Mouse (Mus musculus) MEL (cell line): ENCODE data around the gene Uba52. TPM values are rescaled to one million over a fixed set of nuclear protein-coding genes. Genes with fewer than 3 reads are reported as not detected.

Source experiments
- DNase-seq: peaks from one replicate; pipeline ENCODE4 v3.0.0; 2011; ENCODE audit warnings: low read depth, low spot score
- H3K27ac ChIP-seq: 2 replicates; pipeline ENCODE4 v1.5.1; 2012; ENCODE audit warnings: low read depth, mild to moderate bottlenecking, control low read depth, low read length, moderate library complexity; ENCODE audit not compliant: control insufficient read depth
- H3K27me3 ChIP-seq, 2 experiments: fragments of 150-350 bp in 1 of 2; sonication (generic) in 1 of 2; 2 replicates each; pipeline ENCODE4 v1.6.1; 2012; ENCODE audit warnings: low read length in 2 of 2, mild to moderate bottlenecking in 2 of 2, improper control_type of control experiment in 1 of 2, moderate library complexity in 1 of 2; ENCODE audit not compliant: insufficient read depth in 2 of 2, control insufficient read depth in 1 of 2
- H3K36me3 ChIP-seq, 2 experiments: 2 replicates each; pipeline ENCODE4 v1.6.1; 2012 to 2014; ENCODE audit warnings: low read length in 2 of 2, improper control_type of control experiment in 1 of 2, inconsistent platforms in 1 of 2, mild to moderate bottlenecking in 1 of 2; ENCODE audit not compliant: insufficient read depth in 2 of 2, control insufficient read depth in 1 of 2
- H3K4me1 ChIP-seq, 2 experiments: fragments of 150-350 bp in 1 of 2; sonication (generic) in 1 of 2; 2 replicates each; pipeline ENCODE4 v1.6.1; 2012; ENCODE audit warnings: low read length in 2 of 2, improper control_type of control experiment in 1 of 2, mild to moderate bottlenecking in 1 of 2; ENCODE audit not compliant: insufficient read depth in 2 of 2, control insufficient read depth in 1 of 2
- H3K4me3 ChIP-seq, 2 experiments: fragments of 150-350 bp in 1 of 2; sonication (generic) in 1 of 2; 2 replicates each; pipeline ENCODE4 v1.5.1; 2012; ENCODE audit warnings: low read depth in 2 of 2, low read length in 2 of 2, mild to moderate bottlenecking in 2 of 2, moderate library complexity in 2 of 2, control low read depth in 1 of 2, improper control_type of control experiment in 1 of 2; ENCODE audit not compliant: control insufficient read depth in 1 of 2, insufficient read depth in 1 of 2
- H3K79me2 ChIP-seq: 2 replicates; pipeline ENCODE4 v1.6.1; 2012; ENCODE audit warnings: mild to moderate bottlenecking, low read length, moderate library complexity; ENCODE audit not compliant: control insufficient read depth, poor library complexity, insufficient read depth
- H3K9ac ChIP-seq: 2 replicates; pipeline ENCODE4 v1.6.1; 2012; ENCODE audit warnings: low read depth, mild to moderate bottlenecking, control low read depth, low read length, moderate library complexity; ENCODE audit not compliant: control insufficient read depth, poor library complexity, severe bottlenecking
- H3K9me3 ChIP-seq: fragments of 150-350 bp; sonication (generic); replicated peaks from 2 replicates; pipeline ENCODE4 v1.6.1; 2012; ENCODE audit warnings: mild to moderate bottlenecking, low read length, improper control_type of control experiment, moderate library complexity; ENCODE audit not compliant: insufficient read depth
- BHLHE40 ChIP-seq: IDR thresholded peaks from 2 replicates; pipeline ENCODE4 v1.6.1; 2012; ENCODE audit warnings: low read depth, mild to moderate bottlenecking, inconsistent platforms, low read length, improper control_type of control experiment, borderline replicate concordance
- CHD1 ChIP-seq: IDR thresholded peaks from 2 replicates; pipeline ENCODE4 v1.6.1; 2012; ENCODE audit warnings: low read depth, mild to moderate bottlenecking, inconsistent platforms, low read length, improper control_type of control experiment
- CHD2 ChIP-seq: IDR thresholded peaks from 2 replicates; pipeline ENCODE4 v1.6.1; 2011; ENCODE audit warnings: low read length, improper control_type of control experiment
- E2F4 ChIP-seq: IDR thresholded peaks from 2 replicates; pipeline ENCODE4 v1.6.1; 2011; ENCODE audit warnings: low read depth, low read length, improper control_type of control experiment, borderline replicate concordance
- ELF1 ChIP-seq: IDR thresholded peaks from 2 replicates; pipeline ENCODE4 v1.6.1; 2014; ENCODE audit warnings: low read depth, mild to moderate bottlenecking, inconsistent platforms, low read length, improper control_type of control experiment, moderate library complexity
- GATA1 ChIP-seq: IDR thresholded peaks from 2 replicates; pipeline ENCODE4 v1.6.1; 2011; ENCODE audit warnings: low read depth, low read length, improper control_type of control experiment
- HCFC1 ChIP-seq: IDR thresholded peaks from 2 replicates; pipeline ENCODE4 v1.6.1; 2012; ENCODE audit warnings: low read depth, mild to moderate bottlenecking, inconsistent platforms, low read length, improper control_type of control experiment, moderate library complexity
- JUND ChIP-seq: IDR thresholded peaks from 2 replicates; pipeline ENCODE4 v1.6.1; 2011; ENCODE audit warnings: low read depth, mild to moderate bottlenecking, improper control_type of control experiment, low read length
- MAFK ChIP-seq: IDR thresholded peaks from 2 replicates; pipeline ENCODE4 v1.6.1; 2011; ENCODE audit warnings: low read depth, mild to moderate bottlenecking, low read length, improper control_type of control experiment, borderline replicate concordance
- MAX ChIP-seq: IDR thresholded peaks from 2 replicates; pipeline ENCODE4 v1.6.1; 2011; ENCODE audit warnings: low read length, improper control_type of control experiment
- MEF2A ChIP-seq: IDR thresholded peaks from 2 replicates; pipeline ENCODE4 v1.6.1; 2014; ENCODE audit warnings: low read depth, mild to moderate bottlenecking, inconsistent platforms, low read length, improper control_type of control experiment; ENCODE audit not compliant: poor library complexity, insufficient replicate concordance, severe bottlenecking; ENCODE audit errors: extremely low read depth
- MXI1 ChIP-seq: IDR thresholded peaks from 2 replicates; pipeline ENCODE4 v1.6.1; 2011; ENCODE audit warnings: mild to moderate bottlenecking, low read depth, low read length, improper control_type of control experiment
- MYB ChIP-seq: IDR thresholded peaks from 2 replicates; pipeline ENCODE4 v1.6.1; 2011; ENCODE audit warnings: mild to moderate bottlenecking, low read depth, low read length, improper control_type of control experiment
- NRF1 ChIP-seq: IDR thresholded peaks from 2 replicates; pipeline ENCODE4 v1.6.1; 2014; ENCODE audit warnings: low read depth, mild to moderate bottlenecking, inconsistent platforms, low read length, improper control_type of control experiment, moderate library complexity; ENCODE audit not compliant: poor library complexity, insufficient read depth, severe bottlenecking
- POLR2AphosphoS2 ChIP-seq: IDR thresholded peaks from 2 replicates; pipeline ENCODE4 v1.6.1; 2011; ENCODE audit warnings: low read length, improper control_type of control experiment
- RAD21 ChIP-seq: IDR thresholded peaks from 2 replicates; pipeline ENCODE4 v1.6.1; 2011; ENCODE audit warnings: mild to moderate bottlenecking, low read depth, low read length, improper control_type of control experiment
- RCOR1 ChIP-seq: IDR thresholded peaks from 2 replicates; pipeline ENCODE4 v1.6.1; 2012; ENCODE audit warnings: low read depth, mild to moderate bottlenecking, inconsistent platforms, low read length, improper control_type of control experiment
- SIN3A ChIP-seq: IDR thresholded peaks from 2 replicates; pipeline ENCODE4 v1.6.1; 2012; ENCODE audit warnings: low read length, improper control_type of control experiment, inconsistent platforms
- SMC3 ChIP-seq: IDR thresholded peaks from 2 replicates; pipeline ENCODE4 v1.6.1; 2011; ENCODE audit warnings: low read depth, low read length, improper control_type of control experiment
- TAL1 ChIP-seq: IDR thresholded peaks from 2 replicates; pipeline ENCODE4 v1.6.1; 2012; ENCODE audit warnings: mild to moderate bottlenecking, inconsistent platforms, low read length, moderate library complexity, mixed read lengths
- TBP ChIP-seq: IDR thresholded peaks from 2 replicates; pipeline ENCODE4 v1.8.0; 2011; ENCODE audit warnings: low read depth, low read length, improper control_type of control experiment
- UBTF ChIP-seq: IDR thresholded peaks from 2 replicates; pipeline ENCODE4 v1.6.1; 2012; ENCODE audit warnings: low read depth, mild to moderate bottlenecking, inconsistent platforms, low read length, improper control_type of control experiment, moderate library complexity, borderline replicate concordance; ENCODE audit not compliant: insufficient read depth
- ZC3H11A ChIP-seq: IDR thresholded peaks from 2 replicates; pipeline ENCODE4 v1.6.1; 2012; ENCODE audit warnings: low read depth, mild to moderate bottlenecking, inconsistent platforms, low read length, improper control_type of control experiment
- ZKSCAN1 ChIP-seq: IDR thresholded peaks from 2 replicates; pipeline ENCODE4 v1.6.1; 2012; ENCODE audit warnings: low read depth, mild to moderate bottlenecking, inconsistent platforms, low read length, improper control_type of control experiment, moderate library complexity
- polyA plus RNA-seq, 2 experiments: library from polyadenylated mRNA; stranded (reverse) in 1 of 2; unstranded in 1 of 2; fragments of >175 nt in 1 of 2; fragments of >200 nt in 1 of 2; gene quantifications; 2 replicates each; pipeline versions ENCODE4 v1.2.1 to v1.2.4; 2012; ENCODE audit warnings: low replicate concordance in 2 of 2, low read depth in 1 of 2; ENCODE audit not compliant: insufficient read length in 2 of 2, insufficient read depth in 1 of 2, missing spikeins in 1 of 2
- total RNA-seq: library from RNA; depleted of rRNA; stranded (reverse); fragments of 300-350 nt; gene quantifications from 2 replicates; pipeline ENCODE4 v1.2.3, GENCODE M21; 2012

Uba52 gene
- total and polyA plus RNA-seq, 3 experiments, result 2,814 to 3,633 TPM; not detected in 1

DNA sequence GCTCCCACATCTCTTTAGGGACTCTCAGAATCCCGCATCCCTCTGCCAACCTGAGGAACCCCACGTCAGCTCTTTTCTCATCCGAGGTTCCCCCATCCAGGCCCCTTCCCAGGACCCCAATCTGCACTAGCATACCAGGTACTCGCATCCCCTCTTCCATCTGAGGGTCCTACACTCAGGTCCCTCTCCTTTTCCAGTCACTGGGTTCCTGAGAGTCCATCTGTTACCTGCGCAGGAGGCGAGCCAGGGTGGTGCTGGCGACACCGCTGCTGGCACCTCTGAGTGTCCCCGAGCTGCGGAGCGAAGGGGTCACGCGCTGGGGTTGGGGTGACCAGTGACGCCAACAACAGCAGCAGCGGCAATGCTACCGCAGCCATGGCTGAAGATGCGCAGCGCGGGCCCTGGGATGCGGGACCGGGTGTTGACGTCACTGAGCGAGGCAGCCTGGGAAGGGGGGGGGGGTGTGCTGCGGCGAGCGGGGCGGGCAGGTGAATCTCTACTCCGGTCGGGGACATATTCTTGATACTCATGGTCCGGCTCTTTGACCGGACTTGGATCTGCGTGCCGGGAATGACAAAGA lies 23.6 kb downstream of the Uba52 start, which contains the start of gene Tmem59l:
Gene Tmem59l (minus strand): TSS at position 418 of the 580 bp plus-strand sequence.
- TF ChIP-seq UBTF (no peak), CHD2 (no peak), MAX (no peak), NRF1 (no peak), GATA1 (no peak), TBP (no peak), ZKSCAN1 (no peak), RAD21 (no peak), CHD1 (no peak), RCOR1 (no peak)
- Histone ChIP-seq H3K4me3 (no peak within 1 kb of the TSS), H3K4me1 (no peaks in the 10 kb centered on the region), H3K9ac (no peak within 1 kb of the TSS), H3K36me3 (no peaks in the 10 kb centered on the region), H3K9me3 (no peaks in the 10 kb centered on the region), H3K27ac (no peak within 1 kb of the TSS), H3K79me2 (no peaks in the 10 kb centered on the region), H3K27me3 (peaks cover 0 to 3% of the 10 kb centered on the region in 2 experiments; a peak in 2 of 4 replicates)
- DNase-seq, result no peak

DNA sequence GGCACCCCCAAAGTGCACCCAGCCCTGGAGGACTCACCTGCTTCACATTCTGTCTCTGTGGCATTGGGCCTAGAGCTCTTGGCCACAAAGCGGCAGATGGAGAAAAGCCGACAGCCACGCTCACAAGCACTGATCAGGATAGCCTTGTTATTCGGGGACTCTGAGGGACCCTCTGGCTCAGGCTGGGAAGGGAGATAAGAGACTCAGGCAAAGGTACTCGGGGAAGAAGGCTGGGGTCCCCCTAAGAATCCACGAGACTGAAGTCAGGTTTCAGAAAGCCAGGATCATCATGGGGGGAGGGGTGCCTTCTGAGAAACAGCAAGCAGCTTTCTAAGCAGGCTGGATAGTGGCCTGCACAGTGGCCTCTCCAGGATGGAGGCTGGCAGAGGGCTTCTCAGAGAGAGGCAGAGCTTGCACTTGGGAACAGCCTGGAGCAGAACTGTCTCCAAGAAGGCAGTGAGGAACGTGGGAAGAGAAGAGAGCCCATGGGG lies 24.4 kb downstream of the Uba52 start:
- Histone ChIP-seq H3K9me3 (no peaks in the 10 kb centered on the region), H3K9ac (no peak overlapping the region), H3K36me3 (no peaks in the 10 kb centered on the region), H3K79me2 (no peaks in the 10 kb centered on the region), H3K27me3 (peaks cover 2 to 5% of the 10 kb centered on the region in 2 experiments; a peak in 2 of 4 replicates), H3K4me1 (no peaks in the 10 kb centered on the region), H3K27ac (no peak overlapping the region)
- no peak for DNase-seq
- no peak for TF ChIP-seq POLR2AphosphoS2
- TF ChIP-seq E2F4, result no peak
- no peak for TF ChIP-seq SMC3
- TF ChIP-seq ELF1, result no peak
- TF ChIP-seq RCOR1, result no peak
- TF ChIP-seq HCFC1, result no peak
- TF ChIP-seq MEF2A, result no peak
- TF ChIP-seq CHD2, result no peak
- TF ChIP-seq BHLHE40, result no peak
- TF ChIP-seq UBTF, result no peak
- TF ChIP-seq MXI1, result no peak
- no peak for TF ChIP-seq SIN3A
- TF ChIP-seq MAFK, result no peak
- no peak for TF ChIP-seq MYB
- TF ChIP-seq ZC3H11A, result no peak
- no peak for TF ChIP-seq CHD1
- TF ChIP-seq NRF1, result no peak
- no peak for TF ChIP-seq JUND
- no peak for TF ChIP-seq TAL1
- TF ChIP-seq, all 39 proteins: peak for 0
- H3K4me3 ChIP-seq, result no peak overlapping the region
